Mouse (Mus musculus) E14TG2a.4 (cell line): ENCODE results near the gene Cep170.

Source experiments
- CTCF ChIP-seq: conservative IDR thresholded peaks from 2 replicates; pipeline ENCODE4 v1.5.1; 2014; ENCODE audit warnings: low read length
- NANOG ChIP-seq: IDR thresholded peaks from 2 replicates; pipeline ENCODE4 v1.6.1; 2014; ENCODE audit warnings: borderline replicate concordance, low read length, mixed read lengths

GRCm38 (mm10) chr1:176827945-176828485 is 14.1 kb upstream of the Cep170 start:
- TF ChIP-seq CTCF: no peak
- TF ChIP-seq NANOG: no peak
